Mouse (Mus musculus) intestine, embryonic 16.5 days (tissue): ENCODE measurements at regions not wholly inside any gene's neighbourhood (a gene's known extent, or its start where the extent isn't known, plus 50 kb on each side); places are given as distances from the start of the nearest gene placed in this dataset.

Source experiments
- ATAC-seq: fragments of 200-750 bp; cut with Nextera tagmentation; 2 replicates; pipeline ENCODE4 v1.8.0; 2017; ENCODE audit warnings: moderate TSS enrichment, moderate library complexity
- H3K27ac ChIP-seq: fragments of 300-500 bp; sonication (generic); 2 replicates; pipeline ENCODE4 v1.5.1; 2014; ENCODE audit warnings: mild to moderate bottlenecking, low read length
- H3K27me3 ChIP-seq: fragments of 300-500 bp; sonication (generic); replicated peaks from 2 replicates; pipeline ENCODE4 v1.6.1; 2014; ENCODE audit warnings: low read length, control low read depth, mixed read lengths; ENCODE audit not compliant: control insufficient read depth, insufficient read depth
- H3K36me3 ChIP-seq: fragments of 300-500 bp; sonication (generic); 2 replicates; pipeline ENCODE4 v1.6.1; 2014; ENCODE audit warnings: low read length, control low read depth; ENCODE audit not compliant: control insufficient read depth, insufficient read depth
- H3K4me1 ChIP-seq: fragments of 300-500 bp; sonication (generic); 2 replicates; pipeline ENCODE4 v1.6.1; 2014; ENCODE audit warnings: low read length, control low read depth, mixed read lengths; ENCODE audit not compliant: control insufficient read depth, insufficient read depth
- H3K4me2 ChIP-seq: fragments of 300-500 bp; sonication (generic); 2 replicates; pipeline ENCODE4 v1.6.1; 2014; ENCODE audit warnings: low read depth, low read length, control low read depth
- H3K4me3 ChIP-seq: fragments of 300-500 bp; sonication (generic); 2 replicates; pipeline ENCODE4 v1.5.1; 2014; ENCODE audit warnings: mild to moderate bottlenecking, low read length
- H3K9ac ChIP-seq: fragments of 300-500 bp; sonication (generic); 2 replicates; pipeline ENCODE4 v1.6.1; 2014; ENCODE audit warnings: low read depth, low read length
- H3K9me3 ChIP-seq: fragments of 300-500 bp; sonication (generic); 2 replicates; pipeline ENCODE4 v1.6.1; 2016; ENCODE audit warnings: low read length, control low read depth; ENCODE audit not compliant: control insufficient read depth
- WGBS: fragments of 180-500 bp; shearing (Covaris S2); extraction: QIAGEN DNeasy Blood & Tissue Kit; methylation state at CpG from one replicate; pipeline ENCODE4 v1.1.7; 2014; 5-methylcytosine and 5-hydroxymethylcytosine counted together

GRCm38 (mm10) chr14:74011555-74011954 is 350.5 kb downstream of the Gm21750 start:
- no peaks in the 10 kb centered on the region for H3K4me1 ChIP-seq
- no peak for ATAC-seq
- no peaks in the 10 kb centered on the region for H3K9me3 ChIP-seq
- no peak overlapping the region for H3K9ac ChIP-seq
- no peaks in the 10 kb centered on the region for H3K36me3 ChIP-seq
- H3K4me2 ChIP-seq: no peak overlapping the region
- no peak overlapping the region for H3K27ac ChIP-seq
- WGBS: 45% methylated on average over 1 of the region's 1 CpGs
- H3K27me3 ChIP-seq: no peaks in the 10 kb centered on the region
- no peak overlapping the region for H3K4me3 ChIP-seq

DNA sequence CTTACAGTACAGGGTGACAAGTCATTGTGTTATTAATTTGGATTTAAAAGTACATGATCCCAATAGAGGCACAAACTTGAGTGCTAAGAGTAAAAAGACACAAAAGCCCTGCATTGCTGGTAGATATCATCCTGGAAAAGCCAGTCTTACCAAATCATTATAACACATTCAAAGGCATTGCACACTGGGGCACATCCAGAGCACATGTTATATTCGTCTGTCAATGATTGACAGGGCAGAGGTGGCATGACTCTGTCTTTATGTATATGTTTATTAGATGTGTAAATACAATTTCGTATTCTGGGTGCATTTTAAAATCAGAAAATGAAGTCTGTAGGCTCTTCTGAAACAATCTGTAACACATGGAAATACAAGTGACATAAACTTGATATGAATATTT is 358.4 kb downstream of the Gm21750 start:
- Histone ChIP-seq H3K36me3 (no peaks in the 10 kb centered on the region), H3K9me3 (no peaks in the 10 kb centered on the region), H3K27ac (no peak overlapping the region), H3K27me3 (no peaks in the 10 kb centered on the region), H3K4me2 (no peak overlapping the region), H3K4me3 (no peak overlapping the region), H3K9ac (no peak overlapping the region), H3K4me1 (no peaks in the 10 kb centered on the region)
- WGBS: 57% methylated on average over 2 of the region's 2 CpGs
- peak; percentile 67; the same call in 1 of the 2 replicates for ATAC-seq

GRCm38 (mm10) chr14:74047009-74047694 is 386.1 kb downstream of the Gm21750 start:
- Histone ChIP-seq H3K27me3 (no peaks in the 10 kb centered on the region), H3K9me3 (no peaks in the 10 kb centered on the region), H3K27ac (no peak overlapping the region), H3K4me1 (no peaks in the 10 kb centered on the region), H3K4me2 (no peak overlapping the region), H3K4me3 (no peak overlapping the region), H3K36me3 (no peaks in the 10 kb centered on the region), H3K9ac (no peak overlapping the region)
- 38% methylated on average over 5 of the region's 5 CpGs for WGBS
- ATAC-seq: peak; percentile 76

DNA sequence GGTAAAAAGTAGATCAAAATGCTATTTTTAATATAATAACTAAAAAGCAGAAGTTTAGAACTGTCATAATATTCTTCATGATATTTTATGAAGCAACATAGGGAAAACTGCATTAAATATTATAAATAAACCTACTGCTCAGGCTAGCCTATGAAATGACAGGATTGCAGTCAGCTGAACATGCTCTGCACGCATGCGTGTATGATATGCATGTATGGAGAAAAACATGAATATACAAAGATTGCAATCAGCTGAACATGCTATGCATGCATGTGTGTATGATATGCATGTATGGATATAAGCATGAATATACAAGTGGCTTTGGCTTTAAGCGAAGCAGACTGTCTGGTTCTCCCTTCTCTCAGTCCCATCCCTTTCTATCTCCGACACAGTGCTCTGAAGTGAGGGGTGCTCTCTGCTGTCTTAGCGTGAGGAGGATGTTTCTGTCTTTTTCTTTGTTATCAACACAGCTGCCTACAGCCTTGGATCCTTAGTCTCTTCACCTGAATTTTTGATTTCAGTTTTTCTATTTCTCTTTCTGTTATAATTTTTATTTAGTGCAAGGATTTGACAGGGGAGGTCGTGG is 386.8 kb downstream of the Gm21750 start:
- no peaks in the 10 kb centered on the region for H3K9me3 ChIP-seq
- no peaks in the 10 kb centered on the region for H3K36me3 ChIP-seq
- H3K4me3 ChIP-seq: no peak overlapping the region
- no peak overlapping the region for H3K4me2 ChIP-seq
- WGBS: 81% methylated on average over 6 of the region's 6 CpGs
- ATAC-seq: no peak
- no peak overlapping the region for H3K27ac ChIP-seq
- H3K9ac ChIP-seq: no peak overlapping the region
- H3K27me3 ChIP-seq: no peaks in the 10 kb centered on the region
- no peaks in the 10 kb centered on the region for H3K4me1 ChIP-seq

DNA sequence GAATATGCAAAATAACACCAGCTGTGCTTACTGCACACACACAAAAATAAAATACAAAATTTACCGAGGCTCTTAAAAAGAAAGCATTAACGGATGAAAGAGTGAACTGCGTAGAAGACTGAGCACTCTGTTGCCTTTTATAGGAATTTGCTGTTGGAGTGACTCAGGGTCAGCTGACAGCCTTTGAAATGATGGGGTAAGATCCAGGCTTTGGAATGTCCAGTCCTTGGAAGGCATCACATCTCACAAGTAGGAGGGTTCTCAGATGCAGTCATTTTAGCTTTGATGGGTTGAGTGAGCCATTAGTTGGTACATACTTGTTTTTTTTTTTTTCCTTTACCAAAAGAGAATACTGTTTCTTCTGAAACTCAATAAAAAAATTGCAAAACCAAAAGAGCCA is 387.4 kb downstream of the Gm21750 start:
- Histone ChIP-seq H3K9me3 (no peaks in the 10 kb centered on the region), H3K9ac (no peak overlapping the region), H3K27ac (no peak overlapping the region), H3K4me1 (no peaks in the 10 kb centered on the region), H3K27me3 (no peaks in the 10 kb centered on the region), H3K4me2 (no peak overlapping the region), H3K4me3 (no peak overlapping the region), H3K36me3 (no peaks in the 10 kb centered on the region)
- no peak for ATAC-seq
- 76% methylated on average over 3 of the region's 3 CpGs for WGBS

DNA sequence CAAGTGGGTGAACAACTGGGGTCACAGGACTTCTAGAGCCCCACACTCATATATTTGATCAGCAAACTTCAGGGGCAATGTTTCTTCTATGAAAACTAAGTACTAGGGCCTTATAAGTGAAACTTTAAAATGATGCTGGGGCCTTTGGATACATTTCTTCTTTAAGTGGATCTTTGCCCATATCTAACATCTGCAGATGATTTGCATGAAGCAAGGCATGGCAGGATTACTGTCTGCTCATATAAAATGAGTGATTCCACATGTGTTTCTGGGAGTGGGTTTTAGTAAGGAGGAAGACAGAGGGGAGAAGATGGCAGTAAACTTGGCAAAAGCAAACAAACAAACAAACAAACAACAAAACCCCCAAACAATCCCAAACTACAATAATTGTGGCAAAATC is 405.0 kb downstream of the Gm21750 start:
- no peaks in the 10 kb centered on the region for H3K4me1 ChIP-seq
- H3K27me3 ChIP-seq: no peaks in the 10 kb centered on the region
- H3K4me3 ChIP-seq: no peak overlapping the region
- H3K4me2 ChIP-seq: no peak overlapping the region
- no peaks in the 10 kb centered on the region for H3K9me3 ChIP-seq
- no peak for ATAC-seq
- H3K9ac ChIP-seq: no peak overlapping the region
- H3K27ac ChIP-seq: no peak overlapping the region
- H3K36me3 ChIP-seq: no peaks in the 10 kb centered on the region

DNA sequence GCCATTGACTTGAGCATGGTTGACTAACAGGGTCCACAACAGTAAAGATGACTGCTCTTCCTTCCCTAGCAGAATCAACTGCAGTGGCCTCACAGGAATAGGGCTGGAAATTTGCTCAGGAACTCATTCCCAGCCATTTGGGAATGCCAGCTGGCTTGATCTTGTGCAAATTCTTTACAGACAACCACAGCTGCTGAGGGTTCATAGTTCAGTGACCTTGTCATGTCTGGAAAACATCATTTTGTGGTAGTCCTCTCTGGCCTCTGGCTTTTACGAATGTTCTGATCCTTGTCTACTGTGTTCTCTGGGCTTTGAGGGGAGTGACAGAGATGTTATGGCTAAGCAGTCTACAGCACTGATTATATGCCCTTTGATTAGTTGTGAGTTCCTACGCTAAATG is 432.0 kb downstream of the Gm21750 start:
- Histone ChIP-seq H3K36me3 (no peaks in the 10 kb centered on the region), H3K9me3 (no peaks in the 10 kb centered on the region), H3K9ac (no peak overlapping the region), H3K27me3 (no peaks in the 10 kb centered on the region), H3K4me1 (no peaks in the 10 kb centered on the region), H3K27ac (no peak overlapping the region), H3K4me3 (no peak overlapping the region), H3K4me2 (no peak overlapping the region)
- 60% methylated on average over 2 of the region's 2 CpGs for WGBS
- no peak for ATAC-seq

- no peak overlapping the region for H3K4me3 ChIP-seq
- H3K27me3 ChIP-seq: no peaks in the 10 kb centered on the region
- no peak for ATAC-seq
- WGBS: 86% methylated on average over 4 of the region's 4 CpGs
- H3K9ac ChIP-seq: no peak overlapping the region
- H3K4me1 ChIP-seq: no peaks in the 10 kb centered on the region
- H3K36me3 ChIP-seq: no peaks in the 10 kb centered on the region
- H3K27ac ChIP-seq: no peak overlapping the region
- no peaks in the 10 kb centered on the region for H3K9me3 ChIP-seq
- no peak overlapping the region for H3K4me2 ChIP-seq
Observed at GRCm38 (mm10) chr14:74099696-74100095, 438.7 kb downstream of the Gm21750 start.

GRCm38 (mm10) chr14:74112603-74113002 is 451.6 kb downstream of the Gm21750 start:
- Histone ChIP-seq H3K4me3 (no peak overlapping the region), H3K9me3 (no peaks in the 10 kb centered on the region), H3K27ac (no peak overlapping the region), H3K36me3 (no peaks in the 10 kb centered on the region), H3K9ac (no peak overlapping the region), H3K4me1 (0 out of 2 replicates have a peak, but pooled peaks cover 2% of the 10 kb centered on the region), H3K4me2 (no peak overlapping the region), H3K27me3 (no peaks in the 10 kb centered on the region)
- no peak for ATAC-seq
- WGBS: 87% methylated on average over 2 of the region's 2 CpGs

DNA sequence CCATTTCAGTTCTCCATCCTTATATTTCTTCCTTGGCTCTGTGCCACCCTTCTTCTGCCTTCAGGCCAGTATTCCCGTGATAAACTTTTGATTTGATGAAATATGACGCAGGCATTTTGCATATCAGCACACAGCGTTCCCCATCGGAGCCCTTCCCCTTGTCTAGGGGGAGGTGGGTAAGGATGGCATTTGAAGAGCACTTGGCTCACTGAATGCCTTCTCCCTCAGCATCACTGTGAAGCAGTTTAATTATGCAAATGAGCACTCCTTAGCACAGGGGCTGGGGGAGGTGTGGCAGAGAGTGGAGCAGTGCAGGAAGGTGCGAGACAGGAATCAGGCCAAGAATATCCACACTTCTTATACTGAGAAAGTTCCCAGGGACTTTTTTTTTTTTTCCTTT is 452.1 kb downstream of the Gm21750 start:
- ATAC-seq: no peak
- Histone ChIP-seq H3K27ac (no peak overlapping the region), H3K4me2 (no peak overlapping the region), H3K9me3 (no peaks in the 10 kb centered on the region), H3K9ac (no peak overlapping the region), H3K27me3 (no peaks in the 10 kb centered on the region), H3K4me1 (0 out of 2 replicates have a peak, but pooled peaks cover 2% of the 10 kb centered on the region), H3K4me3 (no peak overlapping the region), H3K36me3 (no peaks in the 10 kb centered on the region)
- 54% methylated on average over 5 of the region's 5 CpGs for WGBS
